Comparison of ENCODE assay signal across 10 mouse cellular contexts in genomic region chr3:69156484-69156883, GRCm38 (mm10). TPM values are rescaled to one million over a fixed set of nuclear protein-coding genes. Genes with fewer than 3 reads are reported as not detected.
DNase-seq lines count a peak whose midpoint lies in the region; ATAC-seq lines count a peak whose summit lies in the region.
"Had no signal": no experiment of that assay in that cellular context is flagged by ENCODE, and none has a peak within 500 bp of the region (broad histone marks: within the 10 kb centered on the region; RNA-seq: fewer than 3 reads in every experiment).

No protein-coding gene starts in this region.

- H3K4me1 ChIP-seq in kidney, embryonic 15.5 days: no peaks in the 10 kb centered on the region
- no peaks in the 10 kb centered on the region for H3K4me1 ChIP-seq in midbrain, embryonic 16.5 days (ENCODE audit: control insufficient read depth, insufficient read depth, low read length)
- no peaks in the 10 kb centered on the region for H3K4me1 ChIP-seq in hindbrain, embryonic 12.5 days

- no peak overlapping the region for H3K27ac ChIP-seq in kidney, embryonic 15.5 days
- no peak overlapping the region for H3K27ac ChIP-seq in midbrain, embryonic 16.5 days (ENCODE audit: low read length)
- H3K27ac ChIP-seq in hindbrain, embryonic 12.5 days: no peak overlapping the region

- H3K36me3 ChIP-seq in kidney, embryonic 15.5 days: no peaks in the 10 kb centered on the region
- no peaks in the 10 kb centered on the region for H3K36me3 ChIP-seq in midbrain, embryonic 16.5 days (ENCODE audit: control insufficient read depth, insufficient read depth, low read length)
- no peaks in the 10 kb centered on the region for H3K36me3 ChIP-seq in hindbrain, embryonic 12.5 days

- WGBS in kidney, embryonic 15.5 days: 73% methylated on average over 13 of the region's 13 CpGs
- WGBS in midbrain, embryonic 16.5 days: 87% methylated on average over 13 of the region's 13 CpGs
- WGBS in hindbrain, embryonic 12.5 days: 83% methylated on average over 13 of the region's 13 CpGs

- no peaks in the 10 kb centered on the region for H3K9me3 ChIP-seq in kidney, embryonic 15.5 days (replicated peaks)
- H3K9me3 ChIP-seq in midbrain, embryonic 16.5 days (replicated peaks; ENCODE audit: control insufficient read depth, low read length, poor library complexity, severe bottlenecking): no peaks in the 10 kb centered on the region
- H3K9me3 ChIP-seq in hindbrain, embryonic 12.5 days (replicated peaks): no peaks in the 10 kb centered on the region

- no peak overlapping the region for H3K9ac ChIP-seq in kidney, embryonic 15.5 days
- no peak overlapping the region for H3K9ac ChIP-seq in midbrain, embryonic 16.5 days (ENCODE audit: low read depth, low read length)
- no peak overlapping the region for H3K9ac ChIP-seq in hindbrain, embryonic 12.5 days
- H3K9ac ChIP-seq: lung, embryonic 14.5 days had no signal

- no peak for ATAC-seq in kidney, embryonic 15.5 days (replicated peaks; ENCODE audit: low FRiP score)
- no peak for ATAC-seq in midbrain, embryonic 16.5 days
- no peak for ATAC-seq in hindbrain, embryonic 12.5 days (ENCODE audit: low FRiP score)
- ATAC-seq: Patski had no signal

- no peak overlapping the region for H3K4me3 ChIP-seq in kidney, embryonic 15.5 days (replicated peaks)
- H3K4me3 ChIP-seq in midbrain, embryonic 16.5 days (ENCODE audit: low read depth, low read length): no peak overlapping the region
- H3K4me3 ChIP-seq in hindbrain, embryonic 12.5 days: no peak overlapping the region

- DNase-seq in kidney, adult 11 months: peak; percentile 9
- peak; percentile 15 for DNase-seq in R1 (ENCODE audit: low read depth, low spot score)
- peak; percentile 27 to 67 for DNase-seq in kidney, postnatal 25 days
- peak; percentile 29 to 30 for DNase-seq in spleen, postnatal 14 days (ENCODE audit: low spot score in 2 of 2)
- no peak for DNase-seq in ovary, postnatal 36 days (ENCODE audit: low spot score)
- DNase-seq: lung, embryonic 14.5 days had no signal

- H3K4me2 ChIP-seq in kidney, embryonic 15.5 days: no peak overlapping the region
- no peak overlapping the region for H3K4me2 ChIP-seq in midbrain, embryonic 16.5 days (ENCODE audit: low read length)
- H3K4me2 ChIP-seq in hindbrain, embryonic 12.5 days (replicated peaks): no peak overlapping the region
- H3K4me2 ChIP-seq: lung, embryonic 14.5 days had no signal

- no peaks in the 10 kb centered on the region for H3K27me3 ChIP-seq in kidney, embryonic 15.5 days
- no peaks in the 10 kb centered on the region for H3K27me3 ChIP-seq in midbrain, embryonic 16.5 days (ENCODE audit: control insufficient read depth, insufficient read depth, low read depth, low read length)
- H3K27me3 ChIP-seq in hindbrain, embryonic 12.5 days: no peaks in the 10 kb centered on the region
- H3K27me3 ChIP-seq: Patski had no signal

RNA-seq across cellular contexts. Expression of gene Kpna4, which starts 29.6 kb away (rescaled TPM):
- 31.2 and 36.8 TPM in 2 replicates for polyA plus RNA-seq in kidney, embryonic 15.5 days (2015; fragmentation: Nextera tagmentation; extraction: Ambion mirVana)
- polyA plus RNA-seq in midbrain, embryonic 16.5 days (2015; fragmentation: Nextera tagmentation; extraction: Ambion mirVana): 30.3 and 30.5 TPM in 2 replicates
- polyA plus RNA-seq in hindbrain, embryonic 12.5 days (2016; fragmentation: Nextera tagmentation; extraction: Ambion mirVana): 54.1 and 58.4 TPM in 2 replicates
